Mouse (Mus musculus) lung, embryonic 16.5 days (tissue): ENCODE results near the gene Phactr2. TPM values are rescaled to one million over a fixed set of nuclear protein-coding genes. Genes with fewer than 3 reads are reported as not detected.

Source experiments
- ATAC-seq: fragments of 200-750 bp; cut with Nextera tagmentation; 2 replicates; pipeline ENCODE4 v1.8.0; 2017; ENCODE audit warnings: low read depth, mild to moderate bottlenecking, moderate library complexity
- H3K27ac ChIP-seq: fragments of 300-500 bp; sonication (generic); 2 replicates; pipeline ENCODE4 v1.5.1; 2014; ENCODE audit warnings: mild to moderate bottlenecking, control low read depth, low read length
- H3K27me3 ChIP-seq: fragments of 300-500 bp; sonication (generic); 2 replicates; pipeline ENCODE4 v1.6.1; 2014; ENCODE audit warnings: low read depth, low read length, mixed read lengths; ENCODE audit not compliant: control insufficient read depth, insufficient read depth
- H3K36me3 ChIP-seq: fragments of 300-500 bp; sonication (generic); 2 replicates; pipeline ENCODE4 v1.6.1; 2014; ENCODE audit warnings: low read length; ENCODE audit not compliant: control insufficient read depth, insufficient read depth
- H3K4me1 ChIP-seq: fragments of 300-500 bp; sonication (generic); replicated peaks from 2 replicates; pipeline ENCODE4 v1.6.1; 2014; ENCODE audit warnings: low read length, mixed read lengths; ENCODE audit not compliant: control insufficient read depth, insufficient read depth
- H3K4me2 ChIP-seq: fragments of 300-500 bp; sonication (generic); 2 replicates; pipeline ENCODE4 v1.6.1; 2014; ENCODE audit warnings: low read depth, low read length, control low read depth
- H3K4me3 ChIP-seq: fragments of 300-500 bp; sonication (generic); 2 replicates; pipeline ENCODE4 v1.5.1; 2014; ENCODE audit warnings: mild to moderate bottlenecking, low read length, control low read depth
- H3K9ac ChIP-seq: fragments of 300-500 bp; sonication (generic); 2 replicates; pipeline ENCODE4 v1.6.1; 2014; ENCODE audit warnings: low read length, control low read depth
- H3K9me3 ChIP-seq: fragments of 300-500 bp; sonication (generic); 2 replicates; pipeline ENCODE4 v1.6.1; 2016; ENCODE audit warnings: low read length; ENCODE audit not compliant: control insufficient read depth
- WGBS: fragments of 180-500 bp; shearing (Covaris S2); extraction: QIAGEN DNeasy Blood & Tissue Kit; methylation state at CpG from one replicate; pipeline ENCODE4 v1.1.7; 2014; 5-methylcytosine and 5-hydroxymethylcytosine counted together
- polyA plus RNA-seq: library from polyadenylated mRNA; unstranded; fragments of >200 nt; fragmentation: Nextera tagmentation; extraction: Ambion mirVana; gene quantifications from 2 replicates; pipeline ENCODE4 v1.2.1, GENCODE M21; 2015

Phactr2 gene
- polyA plus RNA-seq, 1 experiment from 2014 or later: 22.3 TPM

DNA sequence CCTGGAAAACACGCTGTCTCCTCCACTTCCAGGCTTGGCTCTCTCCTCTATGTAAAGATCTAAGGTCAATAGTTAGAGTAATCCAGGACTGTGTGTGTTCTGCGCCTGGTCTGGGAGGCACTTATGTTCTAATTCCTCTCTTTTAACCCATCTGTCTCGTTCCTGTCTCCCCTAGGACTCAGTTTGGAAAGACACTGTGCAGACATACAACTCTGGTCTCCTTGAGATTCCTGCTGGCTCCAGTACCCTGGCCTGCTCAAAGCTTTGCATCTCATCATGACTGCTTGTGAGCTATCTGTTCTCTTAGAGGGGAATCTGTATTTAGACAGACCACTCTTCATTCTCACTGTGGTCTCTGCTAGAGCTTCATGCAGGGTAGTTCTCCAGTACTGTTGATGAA is 215.0 kb downstream of the Phactr2 start:
- no peak overlapping the region for H3K9ac ChIP-seq
- H3K27me3 ChIP-seq: no peaks in the 10 kb centered on the region
- H3K27ac ChIP-seq: no peak overlapping the region
- no peak for ATAC-seq
- H3K9me3 ChIP-seq: no peaks in the 10 kb centered on the region
- no peaks in the 10 kb centered on the region for H3K36me3 ChIP-seq
- WGBS: 78% methylated on average over 3 of the region's 3 CpGs
- no peak overlapping the region for H3K4me2 ChIP-seq
- H3K4me1 ChIP-seq: no peaks in the 10 kb centered on the region
- H3K4me3 ChIP-seq: no peak overlapping the region

DNA sequence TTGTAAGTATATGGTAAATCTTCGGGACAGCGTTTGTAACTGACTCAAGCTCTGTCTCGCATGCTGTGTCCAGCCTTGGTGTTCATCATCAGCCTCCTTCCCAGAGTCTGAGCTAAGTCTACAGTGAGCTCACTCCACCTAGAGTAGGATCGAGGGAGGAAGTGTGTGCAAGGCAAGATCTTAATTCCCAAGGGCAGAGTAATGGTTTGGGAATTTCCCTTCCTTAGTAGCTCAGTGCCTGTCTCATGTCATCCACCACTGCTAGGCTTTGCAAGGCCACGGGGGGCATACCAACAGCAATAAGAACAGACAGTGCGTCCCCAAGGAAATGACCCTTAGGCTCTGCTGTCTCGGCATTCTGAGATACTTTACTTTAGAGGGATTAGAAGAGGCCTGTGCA is 218.0 kb downstream of the Phactr2 start:
- Histone ChIP-seq H3K4me1 (no peaks in the 10 kb centered on the region), H3K27me3 (no peaks in the 10 kb centered on the region), H3K27ac (peak overlapping the region; percentile 30; the same call in 1 of the 2 replicates), H3K9me3 (no peaks in the 10 kb centered on the region), H3K9ac (no peak overlapping the region), H3K36me3 (peaks cover 9% of the 10 kb centered on the region), H3K4me2 (no peak overlapping the region), H3K4me3 (no peak overlapping the region)
- peak; percentile 78 for ATAC-seq
- whole genome bisulfite sequencing: 63% methylated on average over 7 of the region's 7 CpGs

DNA sequence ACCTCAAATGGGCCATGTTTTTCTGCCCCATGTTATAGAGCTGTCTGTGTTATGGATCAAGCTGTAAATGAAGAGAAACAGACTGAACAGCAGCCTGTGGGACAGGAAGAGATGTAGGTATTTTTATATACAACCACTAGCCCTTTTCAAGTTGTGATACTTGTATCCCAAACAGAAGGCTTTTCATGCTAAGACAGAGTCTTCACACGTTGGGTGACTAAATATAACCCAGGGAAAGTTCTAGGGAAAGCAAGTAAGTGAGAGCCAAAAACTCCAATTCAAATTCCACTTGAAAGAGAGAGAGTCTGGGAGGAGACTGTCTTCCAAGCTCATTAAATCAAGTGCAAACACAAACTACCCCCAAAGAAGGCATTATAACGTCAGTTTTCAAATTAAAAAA is 223.9 kb downstream of the Phactr2 start:
- peak overlapping the region; percentile 11 for H3K27ac ChIP-seq
- peak; percentile 30; the same call in 1 of the 2 replicates for ATAC-seq
- H3K36me3 ChIP-seq: peaks cover 22% of the 10 kb centered on the region
- H3K9me3 ChIP-seq: no peaks in the 10 kb centered on the region
- H3K4me3 ChIP-seq: no peak overlapping the region
- 16% methylated on average over 2 of the region's 2 CpGs for WGBS
- H3K27me3 ChIP-seq: no peaks in the 10 kb centered on the region
- no peak overlapping the region for H3K9ac ChIP-seq
- H3K4me2 ChIP-seq: no peak overlapping the region
- peaks cover 7% of the 10 kb centered on the region for H3K4me1 ChIP-seq

DNA sequence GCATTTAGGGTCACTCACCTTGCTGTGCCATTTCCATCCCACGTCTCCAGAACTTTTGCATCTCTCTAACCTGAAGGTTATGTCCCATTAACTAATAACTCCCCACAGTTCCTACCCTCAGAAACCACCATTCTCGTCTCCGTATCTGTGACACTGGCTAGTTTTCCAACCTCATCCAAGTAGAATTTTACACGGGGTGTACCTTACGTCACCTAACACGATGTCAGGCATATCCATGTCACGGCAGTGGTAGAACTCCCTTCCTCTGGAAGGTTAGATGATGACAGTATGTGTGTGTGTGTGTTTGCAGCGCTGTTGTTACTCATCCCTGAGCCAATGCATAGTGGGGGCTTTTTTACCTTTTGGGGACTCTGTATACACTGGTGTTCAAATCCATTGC is 225.1 kb downstream of the Phactr2 start:
- ATAC-seq: no peak
- H3K36me3 ChIP-seq: peaks cover 24% of the 10 kb centered on the region
- H3K4me1 ChIP-seq: peaks cover 13% of the 10 kb centered on the region
- H3K27me3 ChIP-seq: no peaks in the 10 kb centered on the region
- H3K4me3 ChIP-seq: no peak overlapping the region
- H3K4me2 ChIP-seq: no peak overlapping the region
- no peak overlapping the region for H3K9ac ChIP-seq
- H3K9me3 ChIP-seq: no peaks in the 10 kb centered on the region
- no peak overlapping the region for H3K27ac ChIP-seq
- 92% methylated on average over 8 of the region's 8 CpGs for WGBS

DNA sequence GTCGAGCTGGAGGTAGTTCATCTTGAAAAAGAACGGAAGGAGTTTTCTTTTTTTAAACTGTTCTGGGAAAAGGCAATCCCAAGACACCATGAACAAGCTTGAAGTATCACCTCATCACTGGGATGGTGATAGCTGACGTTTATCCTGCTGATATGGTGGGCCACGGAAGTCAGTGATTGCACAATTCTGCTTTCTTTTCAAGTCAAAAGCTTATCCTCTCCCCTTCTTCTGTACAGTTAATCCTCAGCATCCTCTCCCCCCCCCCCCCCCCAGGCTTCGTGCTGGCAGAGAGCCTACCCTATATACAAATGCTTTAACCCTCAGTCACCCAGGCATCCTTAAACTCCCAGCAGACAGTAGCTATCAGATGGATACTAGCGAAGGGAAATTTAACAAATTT is 228.5 kb downstream of the Phactr2 start:
- peak; percentile 84 for ATAC-seq
- Histone ChIP-seq H3K9ac (no peak overlapping the region), H3K27me3 (no peaks in the 10 kb centered on the region), H3K9me3 (no peaks in the 10 kb centered on the region), H3K36me3 (peaks cover 14% of the 10 kb centered on the region), H3K4me3 (no peak overlapping the region), H3K4me2 (no peak overlapping the region), H3K4me1 (peaks cover 13% of the 10 kb centered on the region), H3K27ac (peak overlapping the region; percentile 66)
- 33% methylated on average over 6 of the region's 6 CpGs for WGBS

DNA sequence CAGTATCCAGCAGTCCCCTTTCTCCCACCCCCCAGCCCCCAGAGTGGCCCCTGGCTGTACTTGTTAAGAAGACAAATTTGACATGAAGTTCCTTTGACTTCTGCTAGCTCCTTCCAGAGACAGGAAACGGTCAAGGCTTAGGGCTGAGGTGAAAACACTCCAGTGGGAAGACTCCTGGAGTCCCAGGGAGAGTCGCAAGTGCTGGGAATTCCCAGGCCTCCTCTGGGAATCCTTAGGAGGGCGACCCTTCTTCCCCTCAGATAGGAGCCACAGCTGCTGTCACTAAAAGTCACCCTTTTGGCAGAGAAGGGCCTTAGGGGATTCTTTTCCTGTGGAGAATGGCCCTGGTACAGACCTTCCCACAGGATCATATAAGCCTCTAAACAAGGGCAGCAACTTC is 230.0 kb downstream of the Phactr2 start:
- ATAC-seq: peak; percentile 35; the same call in 1 of the 2 replicates
- WGBS: 37% methylated on average over 3 of the region's 3 CpGs
- Histone ChIP-seq H3K36me3 (peaks cover 14% of the 10 kb centered on the region), H3K4me1 (peaks cover 13% of the 10 kb centered on the region), H3K9ac (no peak overlapping the region), H3K27ac (peak overlapping the region; percentile 32; the same call in 1 of the 2 replicates), H3K9me3 (no peaks in the 10 kb centered on the region), H3K27me3 (no peaks in the 10 kb centered on the region), H3K4me2 (no peak overlapping the region), H3K4me3 (no peak overlapping the region)

DNA sequence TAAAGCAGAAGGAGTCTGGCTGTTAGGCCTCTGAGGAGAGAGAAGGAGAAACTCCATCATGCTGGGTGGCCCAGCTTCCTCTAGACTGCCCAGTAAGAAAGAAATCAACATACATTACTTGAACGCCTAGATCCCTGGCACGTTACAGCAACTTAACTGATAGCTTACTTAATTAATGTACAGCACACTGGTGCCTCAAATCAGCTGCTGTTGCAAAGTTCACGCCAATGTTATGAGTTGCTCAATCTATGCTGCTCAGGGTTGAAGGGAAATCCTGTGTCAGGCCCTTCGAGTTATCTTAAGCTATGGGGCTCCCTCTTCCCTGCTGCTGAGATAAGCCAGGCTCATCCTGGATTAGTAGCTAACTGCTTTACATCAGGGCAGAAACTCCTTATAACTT is 233.8 kb downstream of the Phactr2 start:
- peak; percentile 76 for ATAC-seq

DNA sequence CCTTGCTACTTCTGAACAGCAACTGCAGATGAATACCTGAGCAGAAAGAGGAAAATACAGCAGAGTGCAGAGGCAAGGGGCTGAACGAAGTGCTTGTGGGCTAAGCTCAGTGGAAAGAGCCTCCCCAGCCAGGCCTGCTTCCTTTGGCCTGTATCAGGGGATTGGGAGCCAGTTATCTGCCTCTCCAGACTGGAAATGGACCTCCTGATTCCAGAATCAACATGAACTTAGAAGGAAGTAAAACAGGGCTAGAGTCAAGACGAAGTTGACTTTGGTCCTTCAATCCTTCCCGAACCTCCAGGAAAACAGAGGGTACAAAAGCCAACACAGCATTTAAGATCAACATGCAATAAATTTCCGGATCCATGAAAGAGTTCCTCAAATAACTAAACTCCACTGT is 236.0 kb downstream of the Phactr2 start:
- no peak overlapping the region for H3K9ac ChIP-seq
- H3K4me2 ChIP-seq: no peak overlapping the region
- H3K27me3 ChIP-seq: no peaks in the 10 kb centered on the region
- 78% methylated on average over 4 of the region's 4 CpGs for WGBS
- ATAC-seq: no peak
- peaks cover 10% of the 10 kb centered on the region for H3K36me3 ChIP-seq
- H3K4me3 ChIP-seq: no peak overlapping the region
- H3K4me1 ChIP-seq: peaks cover 2% of the 10 kb centered on the region; the same call in 1 of the 2 replicates
- H3K27ac ChIP-seq: no peak overlapping the region
- H3K9me3 ChIP-seq: no peaks in the 10 kb centered on the region

More for the DNA sequence above, 233.8 kb downstream of the Phactr2 start:
- H3K9ac ChIP-seq: no peak overlapping the region
- H3K9me3 ChIP-seq: no peaks in the 10 kb centered on the region
- WGBS: 33% methylated on average over 4 of the region's 4 CpGs
- peak overlapping the region; percentile 23; the same call in 1 of the 2 replicates for H3K27ac ChIP-seq
- H3K4me3 ChIP-seq: no peak overlapping the region
- peaks cover 14% of the 10 kb centered on the region for H3K36me3 ChIP-seq
- peaks cover 7% of the 10 kb centered on the region for H3K4me1 ChIP-seq
- H3K27me3 ChIP-seq: no peaks in the 10 kb centered on the region
- no peak overlapping the region for H3K4me2 ChIP-seq

DNA sequence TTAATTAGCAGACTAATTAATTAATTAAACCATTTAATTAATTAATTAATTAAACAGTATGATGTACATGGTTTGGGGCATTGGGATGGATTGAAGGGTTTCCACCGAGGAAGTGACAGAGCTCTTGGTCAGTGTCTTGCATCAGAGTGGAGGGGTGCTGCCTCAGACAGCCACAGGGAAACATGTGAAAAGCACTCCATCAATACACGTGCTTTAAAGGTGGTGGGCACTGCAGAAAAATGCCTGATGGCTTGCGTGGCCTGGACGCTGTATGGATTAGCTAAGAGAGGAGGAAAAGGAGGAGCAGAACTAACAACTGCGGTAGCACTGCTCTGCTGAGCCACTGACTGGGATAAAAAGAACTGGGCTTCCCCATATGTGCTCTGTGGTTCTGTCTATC is 237.3 kb downstream of the Phactr2 start:
- 91% methylated on average over 5 of the region's 5 CpGs for WGBS
- H3K27ac ChIP-seq: no peak overlapping the region
- no peak for ATAC-seq
- no peak overlapping the region for H3K4me3 ChIP-seq
- H3K4me1 ChIP-seq: peaks cover 2% of the 10 kb centered on the region; the same call in 1 of the 2 replicates
- H3K36me3 ChIP-seq: peaks cover 10% of the 10 kb centered on the region
- no peaks in the 10 kb centered on the region for H3K27me3 ChIP-seq
- H3K4me2 ChIP-seq: no peak overlapping the region
- no peak overlapping the region for H3K9ac ChIP-seq
- H3K9me3 ChIP-seq: no peaks in the 10 kb centered on the region

DNA sequence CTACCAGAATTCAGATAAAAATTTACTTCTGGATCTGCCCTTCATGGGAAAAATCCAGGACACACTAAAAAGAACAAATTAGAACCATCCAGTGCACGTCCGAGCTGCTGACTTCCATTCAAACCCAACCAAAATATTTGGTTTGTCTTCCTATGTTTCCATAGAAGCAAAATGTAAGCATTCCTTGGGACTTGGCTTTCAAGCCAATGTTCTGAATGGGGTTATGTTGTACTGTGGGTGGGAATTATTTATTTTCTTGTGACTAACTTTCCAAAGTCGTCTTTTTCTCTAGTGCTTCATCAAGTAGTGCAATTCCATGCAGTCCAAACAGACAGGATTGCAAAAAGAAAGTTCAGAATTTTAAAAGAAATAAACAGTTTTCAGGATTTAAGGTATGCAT is 239.7 kb downstream of the Phactr2 start:
- Histone ChIP-seq H3K9me3 (no peaks in the 10 kb centered on the region), H3K4me2 (no peak overlapping the region), H3K4me1 (0 out of 2 replicates have a peak, but pooled peaks cover 2% of the 10 kb centered on the region), H3K27me3 (no peaks in the 10 kb centered on the region), H3K36me3 (peaks cover 8% of the 10 kb centered on the region), H3K27ac (no peak overlapping the region), H3K9ac (no peak overlapping the region), H3K4me3 (no peak overlapping the region)
- 36% methylated on average over 3 of the region's 3 CpGs for WGBS
- ATAC-seq: peak; percentile 91
